Mouse (Mus musculus): ENCODE data around the gene Fgfr2.
"Not testable (repeated sequence)": the region's sequence is repeated elsewhere in the genome, so short reads cannot be mapped to it uniquely, and the experiment has no call there.

Gene Fgfr2

GRCm38 (mm10) chr7:130523451-130523850 is 2599.7 kb downstream of the Fgfr2 start:
- DNase-seq (ENCODE audit: inconsistent age in 2 of 2, low spot score in 1 of 2): no peak

- DNase-seq (ENCODE audit: inconsistent age in 2 of 2, low spot score in 1 of 2): peak in 1 of 2 experiments; percentile 58
Observed at GRCm38 (mm10) chr7:130520812-130521422, 2602.2 kb downstream of the Fgfr2 start.

- no peak for DNase-seq (ENCODE audit: inconsistent age in 2 of 2, low spot score in 1 of 2)
Observed at GRCm38 (mm10) chr7:130520049-130520425, 2603.1 kb downstream of the Fgfr2 start, which contains the start of gene Ate1. Gene Ate1 (minus strand): TSS chr7:130520369.

- DNase-seq (ENCODE audit: inconsistent age in 2 of 2, low spot score in 1 of 2): peak; percentile 99
Observed at GRCm38 (mm10) chr7:130519096-130520048, 2603.8 kb downstream of the Fgfr2 start.

GRCm38 (mm10) chr7:130518213-130519095 is 2604.7 kb downstream of the Fgfr2 start:
- peak in 1 of 2 experiments; percentile 51 for DNase-seq (ENCODE audit: inconsistent age in 2 of 2, low spot score in 1 of 2)

GRCm38 (mm10) chr7:130510243-130510642 is 2612.9 kb downstream of the Fgfr2 start:
- no peak for DNase-seq (ENCODE audit: inconsistent age in 2 of 2, low spot score in 1 of 2)

GRCm38 (mm10) chr7:130503006-130503405 is 2620.1 kb downstream of the Fgfr2 start:
- DNase-seq (ENCODE audit: inconsistent age in 2 of 2, low spot score in 1 of 2): no peak

GRCm38 (mm10) chr7:130501499-130501898 is 2621.7 kb downstream of the Fgfr2 start:
- DNase-seq (ENCODE audit: inconsistent age in 2 of 2, low spot score in 1 of 2): no peak

GRCm38 (mm10) chr7:130493346-130493745 is 2629.8 kb downstream of the Fgfr2 start:
- DNase-seq (ENCODE audit: inconsistent age in 2 of 2, low spot score in 1 of 2): no peak

- no peak for DNase-seq (ENCODE audit: inconsistent age in 2 of 2, low spot score in 1 of 2)
Observed at GRCm38 (mm10) chr7:130492026-130492425, 2631.1 kb downstream of the Fgfr2 start.

GRCm38 (mm10) chr7:130479003-130479402 is 2644.1 kb downstream of the Fgfr2 start:
- DNase-seq (ENCODE audit: inconsistent age in 2 of 2, low spot score in 1 of 2): not testable (repeated sequence)

GRCm38 (mm10) chr7:130475970-130476369 is 2647.2 kb downstream of the Fgfr2 start:
- DNase-seq (ENCODE audit: inconsistent age in 2 of 2, low spot score in 1 of 2): peak; percentile 60 to 85

GRCm38 (mm10) chr7:130473881-130474280 is 2649.3 kb downstream of the Fgfr2 start:
- no peak for DNase-seq (ENCODE audit: inconsistent age in 2 of 2, low spot score in 1 of 2)

GRCm38 (mm10) chr7:130472683-130473082 is 2650.5 kb downstream of the Fgfr2 start:
- DNase-seq (ENCODE audit: inconsistent age in 2 of 2, low spot score in 1 of 2): peak in 1 of 2 experiments; percentile 46

- peak in 1 of 2 experiments; percentile 53 for DNase-seq (ENCODE audit: inconsistent age in 2 of 2, low spot score in 1 of 2)
Observed at GRCm38 (mm10) chr7:130471045-130471444, 2652.1 kb downstream of the Fgfr2 start.

GRCm38 (mm10) chr7:130455587-130456246 is 2667.4 kb downstream of the Fgfr2 start:
- DNase-seq (ENCODE audit: inconsistent age in 2 of 2, low spot score in 1 of 2): peak in 1 of 2 experiments; percentile 35

- peak in 1 of 2 experiments; percentile 67 for DNase-seq (ENCODE audit: inconsistent age in 2 of 2, low spot score in 1 of 2)
Observed at GRCm38 (mm10) chr7:130454226-130454625, 2668.9 kb downstream of the Fgfr2 start.

- DNase-seq (ENCODE audit: inconsistent age in 2 of 2, low spot score in 1 of 2): peak; percentile 60 to 92
Observed at GRCm38 (mm10) chr7:130435776-130436175, 2687.4 kb downstream of the Fgfr2 start.

- peak; percentile 81 to 90 for DNase-seq (ENCODE audit: inconsistent age in 2 of 2, low spot score in 1 of 2)
Observed at GRCm38 (mm10) chr7:130432141-130432540, 2691.0 kb downstream of the Fgfr2 start.

- DNase-seq (ENCODE audit: inconsistent age in 2 of 2, low spot score in 1 of 2): no peak
Observed at GRCm38 (mm10) chr7:130426586-130426985, 2696.6 kb downstream of the Fgfr2 start.
